Mouse (Mus musculus) heart, embryonic 13.5 days (tissue): ENCODE measurements around the gene Ptpro. TPM values are rescaled to one million over a fixed set of nuclear protein-coding genes. Genes with fewer than 3 reads are reported as not detected.

ENCODE experiments used
- ATAC-seq: fragments of 200-750 bp; cut with Nextera tagmentation; 2 replicates; pipeline ENCODE4 v1.8.0; 2017; ENCODE audit warnings: moderate TSS enrichment; ENCODE audit not compliant: insufficient number of reproducible peaks, low FRiP score, low TSS enrichment; ENCODE audit errors: extremely low read depth
- H3K27ac ChIP-seq: fragments of 300-500 bp; sonication (generic); replicated peaks from 2 replicates; pipeline ENCODE4 v1.5.1; 2015; ENCODE audit warnings: moderate library complexity, mild to moderate bottlenecking, inconsistent platforms
- H3K27me3 ChIP-seq: fragments of 300-500 bp; sonication (generic); replicated peaks from 2 replicates; pipeline ENCODE4 v1.6.1; 2015; ENCODE audit warnings: mild to moderate bottlenecking, inconsistent platforms
- H3K36me3 ChIP-seq: fragments of 300-500 bp; sonication (generic); 2 replicates; pipeline ENCODE4 v1.6.1; 2015; ENCODE audit warnings: mild to moderate bottlenecking, inconsistent platforms
- H3K4me1 ChIP-seq: fragments of 300-500 bp; sonication (generic); 2 replicates; pipeline ENCODE4 v1.6.1; 2015; ENCODE audit warnings: inconsistent platforms
- H3K4me2 ChIP-seq: fragments of 300-500 bp; sonication (generic); 2 replicates; pipeline ENCODE4 v1.6.1; 2015; ENCODE audit warnings: inconsistent platforms, mild to moderate bottlenecking, moderate library complexity
- H3K4me3 ChIP-seq: fragments of 300-500 bp; sonication (generic); 2 replicates; pipeline ENCODE4 v1.5.1; 2015; ENCODE audit warnings: moderate library complexity, mild to moderate bottlenecking, inconsistent platforms
- H3K9ac ChIP-seq: fragments of 300-500 bp; sonication (generic); 2 replicates; pipeline ENCODE4 v1.6.1; 2015; ENCODE audit warnings: inconsistent platforms, mild to moderate bottlenecking, moderate library complexity
- H3K9me3 ChIP-seq: fragments of 300-500 bp; sonication (generic); 2 replicates; pipeline ENCODE4 v1.6.1; 2016; ENCODE audit warnings: inconsistent platforms
- whole genome bisulfite sequencing: fragments of 180-500 bp; shearing (Covaris S2); methylation state at CpG from one replicate; pipeline ENCODE4 v1.1.7; 2015; ENCODE audit warnings: mixed read lengths; 5-methylcytosine and 5-hydroxymethylcytosine counted together
- polyA plus RNA-seq: library from polyadenylated mRNA; unstranded; fragments of >200 nt; fragmentation: Nextera tagmentation; extraction: Ambion mirVana; gene quantifications from 2 replicates; pipeline ENCODE4 v1.2.1, GENCODE M21; 2015

Gene Ptpro
- polyA plus RNA-seq, 1 experiment from 2014 or later = 2.8 TPM

DNA sequence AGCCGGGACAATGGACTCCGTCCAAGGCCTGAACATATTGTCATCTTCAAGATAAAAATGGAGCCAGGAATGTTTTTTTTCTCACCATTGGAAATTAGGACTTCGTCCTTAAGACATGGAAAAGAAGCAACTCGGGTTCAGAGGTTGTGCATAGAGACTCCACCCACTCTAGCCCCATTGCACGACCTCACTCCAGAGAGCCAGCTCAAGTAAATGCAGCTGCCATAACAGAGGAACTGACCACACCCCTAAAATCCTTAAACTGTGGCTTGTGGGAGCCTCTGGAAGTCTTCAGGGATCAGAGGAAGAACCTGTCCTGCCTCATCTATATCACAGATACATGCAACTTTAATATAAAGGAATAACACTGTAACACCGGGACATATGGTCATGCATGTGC lies 246.7 kb downstream of the Ptpro start:
- H3K4me1 ChIP-seq = peaks cover 7% of the 10 kb centered on the region; the same call in 1 of the 2 replicates
- H3K36me3 ChIP-seq = peaks cover 18% of the 10 kb centered on the region
- H3K9me3 ChIP-seq = no peaks in the 10 kb centered on the region
- H3K4me3 ChIP-seq = no peak overlapping the region
- H3K27me3 ChIP-seq = no peaks in the 10 kb centered on the region
- no peak overlapping the region for H3K27ac ChIP-seq
- no peak overlapping the region for H3K4me2 ChIP-seq
- 66% methylated on average over 6 of the region's 6 CpGs for WGBS
- no peak for ATAC-seq
- H3K9ac ChIP-seq = no peak overlapping the region

DNA sequence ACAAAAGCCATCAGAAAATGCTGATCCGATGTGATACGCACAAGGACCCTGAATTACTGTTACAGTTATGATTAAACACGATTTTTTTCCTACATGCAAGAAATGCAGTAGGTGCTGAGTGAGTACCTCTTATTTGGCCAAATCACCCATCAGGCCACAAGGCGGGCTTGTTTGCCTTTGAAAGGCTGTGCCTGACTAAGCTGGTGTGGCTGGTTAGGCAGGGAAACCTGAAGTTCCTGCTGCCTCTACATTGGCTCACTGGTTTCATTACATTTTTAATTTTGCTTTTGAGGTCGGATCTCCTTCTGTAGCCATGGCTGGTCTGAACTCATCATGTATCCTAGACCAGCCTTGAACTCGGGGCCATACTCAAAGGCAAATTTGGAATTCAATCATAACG lies 250.9 kb downstream of the Ptpro start:
- H3K4me1 ChIP-seq = 0 out of 2 replicates have a peak, but pooled peaks cover under 1% of the 10 kb centered on the region
- peaks cover 27% of the 10 kb centered on the region for H3K36me3 ChIP-seq
- no peak overlapping the region for H3K27ac ChIP-seq
- no peak overlapping the region for H3K4me2 ChIP-seq
- 81% methylated on average over 7 of the region's 7 CpGs for WGBS
- H3K4me3 ChIP-seq = no peak overlapping the region
- H3K27me3 ChIP-seq = no peaks in the 10 kb centered on the region
- H3K9ac ChIP-seq = no peak overlapping the region
- H3K9me3 ChIP-seq = no peaks in the 10 kb centered on the region
- no peak for ATAC-seq

DNA sequence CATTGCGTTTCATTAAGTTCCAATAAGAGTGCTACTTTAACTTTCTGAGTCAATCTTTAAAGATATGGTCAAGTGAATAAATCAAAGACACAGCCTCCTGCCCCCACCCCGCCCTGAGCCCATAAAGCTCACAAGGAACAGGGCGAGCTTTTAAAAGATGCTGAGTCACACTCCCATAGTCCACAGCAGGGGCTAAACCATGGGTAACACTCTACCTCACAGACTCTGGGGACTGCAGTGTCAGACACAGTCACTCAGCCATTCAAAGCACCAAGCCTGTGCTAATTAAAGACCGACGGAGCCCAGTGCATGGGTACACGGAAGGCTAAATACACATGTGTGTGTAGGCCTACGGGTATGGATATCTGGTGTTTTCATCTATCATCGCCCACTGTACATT lies 251.3 kb downstream of the Ptpro start:
- H3K4me3 ChIP-seq = no peak overlapping the region
- no peak overlapping the region for H3K9ac ChIP-seq
- ATAC-seq = no peak
- no peaks in the 10 kb centered on the region for H3K4me1 ChIP-seq
- H3K36me3 ChIP-seq = peaks cover 30% of the 10 kb centered on the region
- 83% methylated on average over 8 of the region's 8 CpGs for WGBS
- no peak overlapping the region for H3K27ac ChIP-seq
- H3K4me2 ChIP-seq = no peak overlapping the region
- no peaks in the 10 kb centered on the region for H3K27me3 ChIP-seq
- H3K9me3 ChIP-seq = no peaks in the 10 kb centered on the region

DNA sequence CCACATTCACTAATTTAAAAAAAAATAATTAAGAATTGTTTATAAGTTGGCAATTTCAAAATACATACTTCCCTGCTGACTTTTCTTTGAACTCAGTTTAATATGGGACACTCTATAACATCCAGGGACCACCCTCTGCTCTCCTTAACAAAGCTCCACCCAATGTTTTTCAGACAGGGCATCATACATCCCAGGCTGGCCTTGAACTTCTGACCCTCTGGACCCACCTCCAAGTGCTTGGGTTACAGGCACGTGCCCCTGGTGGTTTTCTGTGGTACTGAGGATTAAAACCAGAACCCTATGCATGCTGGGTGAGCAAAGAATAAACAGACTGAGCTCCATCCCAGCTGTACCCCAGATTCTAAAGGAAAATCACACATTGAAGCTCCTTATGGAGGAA lies 251.9 kb downstream of the Ptpro start:
- H3K4me1 ChIP-seq = no peaks in the 10 kb centered on the region
- H3K36me3 ChIP-seq = peaks cover 36% of the 10 kb centered on the region
- no peak; the same call in 1 of the 2 replicates for ATAC-seq
- H3K9ac ChIP-seq = no peak overlapping the region
- WGBS = 45% methylated on average over 1 of the region's 1 CpGs
- H3K9me3 ChIP-seq = no peaks in the 10 kb centered on the region
- no peak overlapping the region for H3K4me2 ChIP-seq
- H3K27me3 ChIP-seq = no peaks in the 10 kb centered on the region
- no peak overlapping the region for H3K27ac ChIP-seq
- no peak overlapping the region for H3K4me3 ChIP-seq

DNA sequence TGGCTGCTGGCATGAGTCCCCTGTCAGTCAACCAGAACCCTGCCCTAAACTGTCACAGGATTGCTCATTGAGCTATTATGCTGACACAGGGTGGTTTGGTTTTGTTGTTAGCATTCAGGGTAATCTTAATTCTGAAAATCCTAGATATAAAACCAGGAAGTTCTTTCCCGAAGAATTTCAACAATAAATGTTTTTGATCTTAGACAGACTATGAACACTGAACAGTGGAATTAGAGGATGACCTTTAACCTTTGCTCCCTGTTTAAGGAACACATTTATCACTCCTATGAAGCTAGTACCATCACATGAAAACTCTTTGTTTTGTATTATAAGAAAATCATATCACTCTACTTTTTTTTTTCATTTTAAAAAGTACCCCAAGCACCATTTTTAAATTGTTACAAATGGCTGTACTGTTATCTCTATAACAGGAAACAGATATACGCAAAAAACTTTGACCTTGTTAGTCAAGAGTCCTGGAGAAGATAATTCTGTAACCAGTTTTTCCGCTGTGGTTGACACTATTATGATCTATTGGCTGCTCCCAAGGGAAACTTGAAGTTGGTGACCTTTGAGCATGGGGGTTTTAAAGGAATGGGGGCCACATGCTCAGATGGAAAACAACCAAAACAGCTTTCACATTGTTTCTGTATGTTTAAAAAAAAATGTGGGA lies 253.6 kb downstream of the Ptpro start:
- peaks cover 30% of the 10 kb centered on the region for H3K36me3 ChIP-seq
- H3K4me1 ChIP-seq = peaks cover 10% of the 10 kb centered on the region
- no peak overlapping the region for H3K4me3 ChIP-seq
- H3K9me3 ChIP-seq = no peaks in the 10 kb centered on the region
- H3K4me2 ChIP-seq = no peak overlapping the region
- no peak overlapping the region for H3K27ac ChIP-seq
- ATAC-seq = no peak
- whole genome bisulfite sequencing = 57% methylated on average over 3 of the region's 3 CpGs
- no peaks in the 10 kb centered on the region for H3K27me3 ChIP-seq
- no peak overlapping the region for H3K9ac ChIP-seq

DNA sequence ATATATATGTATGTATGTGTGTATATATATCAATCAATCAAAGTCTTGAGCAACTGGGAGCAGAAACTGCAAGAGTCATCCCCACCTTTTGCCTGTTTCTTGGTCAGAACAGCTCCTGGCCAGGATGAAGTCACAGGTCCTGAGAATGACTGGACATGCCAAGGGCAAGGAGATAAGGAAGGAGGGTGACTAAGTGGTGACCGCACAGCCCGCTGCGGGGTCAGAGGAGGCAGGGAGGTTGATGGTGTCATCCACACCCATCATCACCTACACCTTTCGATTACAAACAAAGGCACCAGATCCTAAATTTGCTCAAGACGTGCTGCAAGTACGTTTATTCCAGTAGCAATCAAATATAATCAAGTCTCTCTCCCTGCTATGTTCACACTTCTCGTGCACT lies 254.4 kb downstream of the Ptpro start:
- no peaks in the 10 kb centered on the region for H3K9me3 ChIP-seq
- H3K27me3 ChIP-seq = no peaks in the 10 kb centered on the region
- H3K36me3 ChIP-seq = peaks cover 30% of the 10 kb centered on the region
- H3K4me2 ChIP-seq = no peak overlapping the region
- WGBS = 51% methylated on average over 7 of the region's 7 CpGs
- H3K27ac ChIP-seq = no peak overlapping the region
- peaks cover 10% of the 10 kb centered on the region for H3K4me1 ChIP-seq
- no peak for ATAC-seq
- no peak overlapping the region for H3K4me3 ChIP-seq
- no peak overlapping the region for H3K9ac ChIP-seq

DNA sequence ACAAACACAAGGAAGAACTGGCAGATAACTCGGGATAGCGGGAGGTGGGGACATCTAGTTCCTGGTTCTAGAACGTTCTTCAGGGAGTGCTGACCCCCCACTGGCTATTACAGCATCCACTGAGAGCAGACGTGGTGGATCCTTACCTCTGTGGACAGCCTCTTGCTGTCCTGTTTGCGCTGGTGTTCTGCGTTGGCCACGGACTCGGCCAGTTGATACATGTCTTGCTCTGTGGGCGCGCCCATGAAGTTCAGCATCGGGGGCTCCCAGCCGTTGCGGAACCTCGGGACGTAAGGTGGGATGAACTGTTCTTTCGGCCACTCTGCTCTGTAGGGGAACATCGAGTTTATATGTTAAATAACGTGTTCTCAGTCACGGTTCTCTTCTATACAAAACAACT lies 256.8 kb downstream of the Ptpro start:
- no peaks in the 10 kb centered on the region for H3K9me3 ChIP-seq
- H3K4me1 ChIP-seq = peaks cover 10% of the 10 kb centered on the region
- WGBS = 87% methylated on average over 19 of the region's 19 CpGs
- H3K4me2 ChIP-seq = no peak overlapping the region
- H3K4me3 ChIP-seq = no peak overlapping the region
- H3K36me3 ChIP-seq = peaks cover 35% of the 10 kb centered on the region
- no peaks in the 10 kb centered on the region for H3K27me3 ChIP-seq
- H3K27ac ChIP-seq = no peak overlapping the region
- H3K9ac ChIP-seq = no peak overlapping the region
- ATAC-seq = no peak

DNA sequence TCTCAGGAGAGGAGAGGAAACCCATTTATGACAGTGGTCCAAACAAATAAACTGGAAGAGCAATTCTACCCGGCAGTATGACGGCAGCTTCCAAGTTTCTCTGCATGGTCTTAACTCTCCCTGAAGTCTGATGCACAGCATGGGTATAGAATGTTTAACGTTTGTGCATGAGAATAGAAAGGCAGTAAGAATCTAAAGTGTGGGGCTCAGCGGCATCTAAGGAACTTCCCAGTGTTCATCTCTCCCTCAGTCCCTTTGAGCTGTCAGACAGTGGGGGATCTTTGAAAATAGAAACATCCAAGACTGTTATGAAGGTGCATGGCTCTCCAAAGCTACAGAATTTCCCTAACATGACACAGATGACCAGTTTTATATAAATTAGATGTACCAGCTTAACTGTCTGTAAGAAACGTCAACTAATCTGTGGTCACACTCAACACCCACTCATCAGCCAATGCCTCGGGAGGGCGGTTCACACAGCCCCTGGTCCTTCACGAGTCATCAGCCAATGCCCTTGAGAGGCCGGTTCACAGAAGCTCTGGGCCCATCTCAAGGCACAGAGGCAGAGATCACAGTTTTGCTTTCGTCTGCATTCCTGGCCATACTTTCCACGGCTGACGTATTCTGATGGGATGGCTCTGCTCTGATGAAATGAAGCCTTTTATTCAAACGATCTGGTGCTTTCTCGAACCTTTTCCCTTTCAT lies 257.4 kb downstream of the Ptpro start:
- H3K27me3 ChIP-seq = no peaks in the 10 kb centered on the region
- no peak overlapping the region for H3K27ac ChIP-seq
- no peak overlapping the region for H3K9ac ChIP-seq
- WGBS = 48% methylated on average over 14 of the region's 14 CpGs
- peaks cover 36% of the 10 kb centered on the region for H3K36me3 ChIP-seq
- peaks cover 10% of the 10 kb centered on the region for H3K4me1 ChIP-seq
- H3K9me3 ChIP-seq = no peaks in the 10 kb centered on the region
- H3K4me3 ChIP-seq = no peak overlapping the region
- ATAC-seq = no peak
- H3K4me2 ChIP-seq = no peak overlapping the region

DNA sequence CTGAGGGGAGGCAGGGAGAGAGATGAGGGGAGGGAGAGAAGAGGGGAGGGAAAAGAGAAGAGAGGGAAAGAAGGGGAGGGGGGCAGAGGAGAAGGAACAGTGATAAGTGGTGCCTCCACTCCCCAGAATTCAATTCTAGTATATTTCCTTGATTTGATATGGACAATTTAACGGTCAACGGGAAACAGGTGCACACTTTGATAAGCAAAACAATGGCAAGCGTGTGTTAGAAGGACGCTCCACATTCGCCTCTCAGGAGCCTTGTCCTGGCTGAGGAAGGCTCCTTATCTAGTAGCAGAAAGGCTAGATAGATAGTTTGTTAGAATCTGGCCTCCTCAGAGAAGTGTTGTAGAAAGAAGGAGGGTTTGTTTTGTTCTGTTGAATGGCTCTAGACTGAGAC lies 260.6 kb downstream of the Ptpro start:
- 35% methylated on average over 5 of the region's 5 CpGs for WGBS
- Histone ChIP-seq H3K4me1 (peaks cover 10% of the 10 kb centered on the region), H3K9me3 (no peaks in the 10 kb centered on the region), H3K36me3 (peaks cover 26% of the 10 kb centered on the region), H3K27me3 (no peaks in the 10 kb centered on the region), H3K4me3 (no peak overlapping the region), H3K4me2 (no peak overlapping the region), H3K27ac (peak overlapping the region; percentile 59), H3K9ac (no peak overlapping the region)
- no peak for ATAC-seq

Other genes with a start within 250 kb of the Ptpro start
- 4.5 and 5.2 TPM in 2 replicates for gene Rerg, start 81.8 kb upstream of the Ptpro start, polyA plus RNA-seq